Mouse (Mus musculus): ENCODE measurements around the gene Mov10l1.

GRCm38 (mm10) chr15:89007002-89007401 lies 24.3 kb downstream of the Mov10l1 start:
- TF ChIP-seq POLR2A (IDR thresholded peaks at IDR 0.05; ENCODE audit: borderline replicate concordance, insufficient read depth, low read length) (no peak), CTCF (IDR thresholded peaks at IDR 0.05; ENCODE audit: borderline replicate concordance, insufficient read depth, low read depth, low read length) (no peak)

Measured in cerebellum, adult 2 months (tissue).